Mouse (Mus musculus) thymus, postnatal 10 days (tissue): ENCODE measurements around the gene Sox5.

Experiments
- DNase-seq, 2 experiments: peaks; one replicate each; pipeline ENCODE4 v3.0.0; 2021; ENCODE audit warnings: low spot score in 2 of 2

The Sox5 gene

DNA sequence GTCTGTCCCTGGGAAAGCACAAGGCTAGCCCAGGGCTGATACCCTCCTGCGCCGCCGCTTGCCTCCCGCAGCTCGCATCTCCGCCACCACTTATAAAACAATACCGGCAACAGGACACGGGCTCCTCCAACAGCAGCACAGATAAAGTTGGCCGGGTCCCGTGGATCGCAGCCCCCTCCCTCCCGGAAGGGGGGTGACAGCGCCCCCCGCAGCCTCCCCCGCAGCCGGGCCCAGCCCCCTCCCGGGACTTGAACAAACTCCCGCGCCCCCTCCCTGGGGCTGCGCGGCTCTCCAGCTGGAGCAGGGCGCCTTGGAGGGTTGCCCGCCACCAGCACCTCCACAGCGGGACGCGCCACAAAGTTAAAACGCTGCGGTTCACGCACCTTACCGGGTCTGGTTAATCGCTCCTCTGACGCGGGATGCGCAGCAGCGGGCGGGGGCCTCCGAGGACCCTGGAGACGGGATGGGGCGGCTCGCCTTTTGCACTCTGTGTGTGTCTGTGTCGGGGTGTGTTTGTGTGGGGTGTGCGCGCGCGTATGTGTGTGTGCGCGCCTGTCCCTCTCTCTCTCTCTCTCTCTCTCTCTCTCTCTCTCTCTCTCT is at the start of gene Sox5:
Gene Sox5, minus strand, starts transcription at position 547 of the 600 bp plus-strand sequence.
- DNase-seq, result peak; percentile 7 to 32

DNA sequence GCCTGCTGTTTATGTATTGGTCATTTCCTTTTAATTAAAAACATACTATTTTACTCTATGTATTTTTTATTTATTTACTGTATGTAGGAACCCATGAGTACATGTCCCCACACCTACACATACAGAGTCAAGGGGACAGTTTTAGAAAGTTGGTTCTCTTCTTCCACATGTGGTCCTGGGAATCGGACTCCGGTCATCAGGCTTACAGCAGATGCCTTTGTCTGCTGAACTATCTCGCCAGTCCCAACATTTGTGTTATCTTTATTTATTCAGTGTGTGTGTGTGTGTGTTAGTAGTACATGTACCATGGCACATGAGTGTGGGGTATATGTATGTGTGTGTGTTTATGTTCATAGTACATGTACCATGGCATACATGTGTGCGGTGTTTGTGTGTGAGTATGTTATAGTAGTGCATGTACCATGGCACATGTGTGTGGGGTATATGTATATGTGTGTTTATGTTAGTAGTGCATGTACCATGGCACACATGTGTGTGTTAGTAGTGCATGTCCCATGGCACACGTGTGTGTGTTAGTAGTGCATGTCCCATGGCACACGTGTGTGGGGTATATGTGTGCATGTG is 43.3 kb upstream of the Sox5 start:
- no peak for DNase-seq

DNA sequence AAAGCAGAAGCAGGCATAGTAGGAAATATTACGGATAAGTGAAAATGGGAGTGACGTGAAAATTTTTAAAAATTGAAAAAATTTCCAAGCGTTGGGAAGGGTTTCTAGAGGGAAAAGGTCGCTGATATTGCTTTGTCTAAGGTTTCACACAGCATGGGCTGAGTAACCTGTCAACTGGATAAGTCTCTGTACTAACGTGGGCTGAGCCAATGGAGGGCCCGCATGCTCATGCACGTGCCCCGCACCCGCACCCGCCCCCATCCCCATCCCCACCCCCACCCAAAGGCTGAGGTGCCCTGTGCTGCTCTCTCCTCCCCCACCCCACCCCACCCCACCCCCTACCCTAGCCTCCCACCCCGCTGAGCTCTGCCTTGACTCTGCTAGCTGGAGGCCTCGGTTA is 42.4 kb upstream of the Sox5 start:
- no peak for DNase-seq

DNA sequence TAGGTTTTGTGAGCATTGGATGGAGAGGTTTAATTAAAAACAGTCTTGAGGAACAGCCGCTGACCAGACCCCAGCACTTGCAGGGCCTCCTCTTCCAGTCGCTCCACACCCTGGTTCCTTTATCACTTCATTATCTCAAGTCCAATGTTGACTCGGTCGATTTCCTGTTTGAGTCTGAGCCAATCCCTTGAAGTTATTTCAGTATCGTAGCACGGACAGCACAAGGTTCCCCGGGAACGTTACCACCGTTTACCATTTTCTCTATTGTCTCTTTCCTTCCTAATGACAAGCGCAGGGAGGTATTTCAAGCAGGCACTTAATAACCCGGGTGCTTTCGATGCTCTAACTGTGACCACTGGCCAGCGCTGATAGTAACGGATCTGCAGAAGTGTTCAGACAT is 40.8 kb upstream of the Sox5 start:
- DNase-seq, result no peak

DNA sequence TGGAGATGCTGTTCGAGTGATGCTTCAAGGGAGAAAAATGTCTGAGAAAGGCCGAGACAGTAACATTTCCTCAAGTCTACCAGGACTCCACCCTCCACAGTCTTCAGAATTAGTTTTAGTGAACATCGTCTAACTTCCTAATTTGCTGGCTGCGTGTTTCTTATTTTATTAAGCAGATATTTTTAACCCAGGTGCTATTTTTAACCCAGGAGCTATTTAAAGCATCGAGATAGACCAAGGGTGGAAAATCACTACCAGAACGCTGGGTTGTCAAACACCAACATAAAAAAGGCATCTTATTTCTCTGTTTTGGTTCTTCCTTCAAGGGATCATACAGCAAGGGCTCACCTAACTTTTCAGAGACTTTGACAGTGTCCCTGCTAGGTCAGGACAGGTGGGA is 39.2 kb upstream of the Sox5 start:
- no peak for DNase-seq

DNA sequence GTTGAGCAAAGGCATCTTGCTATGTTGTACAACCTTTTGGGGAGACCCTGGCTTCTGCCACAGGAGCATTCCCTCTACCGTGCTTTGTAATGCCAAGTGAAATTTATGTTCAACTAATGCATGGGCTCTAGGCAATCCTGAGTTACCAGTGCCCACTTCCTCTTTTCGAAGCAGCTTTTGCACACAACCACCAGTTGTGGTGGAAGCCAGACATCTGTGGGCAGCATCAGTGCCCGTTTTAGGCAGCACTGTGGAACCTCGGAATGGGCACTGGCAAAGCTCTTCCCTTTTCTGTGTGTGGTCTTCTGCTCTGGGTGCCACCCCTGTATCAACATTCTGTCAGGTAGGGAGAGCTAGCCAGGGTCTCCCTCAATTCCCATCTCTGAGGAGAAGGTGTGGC is 36.2 kb upstream of the Sox5 start:
- no peak for DNase-seq

DNA sequence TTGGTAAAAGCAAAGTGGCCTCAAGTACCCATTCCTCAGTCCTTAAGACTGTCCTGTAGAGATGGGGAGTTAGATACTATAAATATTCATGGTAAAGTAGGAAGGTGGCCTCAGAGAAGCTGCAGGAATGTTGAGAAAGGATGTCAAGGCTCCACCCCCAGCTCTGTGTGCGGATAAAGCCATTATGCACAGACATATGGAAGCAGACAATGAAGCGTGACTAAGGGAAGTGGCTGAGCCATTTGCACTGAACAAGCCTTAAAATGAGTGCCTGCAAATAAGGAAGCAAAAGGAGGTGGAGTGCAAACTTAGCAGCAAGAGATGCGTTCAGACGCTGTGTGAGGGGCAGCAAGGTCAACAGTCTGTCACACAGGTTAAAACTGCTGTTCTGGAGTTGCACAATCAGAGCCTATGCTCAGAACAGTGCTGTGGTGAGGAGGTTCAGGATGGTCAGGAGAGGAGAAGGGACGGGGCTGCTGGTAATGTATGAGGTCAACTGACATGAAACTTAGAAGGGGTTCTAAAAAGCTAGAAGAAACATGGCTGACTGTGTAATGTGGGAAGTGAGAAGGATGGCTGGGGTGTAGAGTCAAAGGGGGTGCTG is 35.7 kb upstream of the Sox5 start:
- no peak for DNase-seq

DNA sequence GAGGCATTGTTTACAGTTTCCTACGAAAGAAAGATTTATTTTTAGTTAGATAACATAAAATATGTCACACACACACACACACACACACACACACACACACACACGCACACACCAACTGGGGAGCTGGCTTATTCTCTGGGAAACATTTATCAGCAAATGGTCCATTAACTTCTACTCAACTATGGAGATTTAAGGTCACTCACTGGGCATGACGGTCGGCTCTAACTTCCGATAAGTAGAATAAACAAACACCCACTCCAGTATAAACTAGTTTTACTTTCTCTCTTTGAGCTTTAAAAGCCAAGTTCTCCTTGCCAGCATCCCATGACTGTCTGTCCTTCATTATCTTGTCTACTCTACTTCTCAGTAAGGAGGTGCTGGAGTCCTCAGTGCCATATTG is 33.8 kb upstream of the Sox5 start:
- DNase-seq, result no peak

DNA sequence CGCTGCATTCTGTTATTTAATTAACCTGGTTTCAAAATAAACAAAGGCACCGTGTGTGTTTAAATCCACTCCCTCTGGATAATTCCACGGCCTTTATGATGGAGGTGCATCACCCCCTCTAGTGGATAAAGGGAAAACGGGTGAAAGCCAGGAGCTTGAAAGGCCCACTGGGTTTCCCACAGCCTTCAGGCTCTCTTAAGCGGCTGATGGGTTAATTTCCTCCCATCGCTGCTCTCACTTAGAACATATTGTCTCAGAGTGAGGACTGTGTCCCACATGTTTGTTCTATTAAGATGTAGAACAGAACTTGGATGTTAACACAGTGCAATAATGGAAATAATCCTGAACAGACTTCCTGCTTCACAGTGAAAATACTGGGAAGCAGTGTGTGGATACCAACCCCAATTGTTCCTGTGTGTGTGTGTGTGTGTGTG is 33.2 kb upstream of the Sox5 start:
- DNase-seq, result no peak

DNA sequence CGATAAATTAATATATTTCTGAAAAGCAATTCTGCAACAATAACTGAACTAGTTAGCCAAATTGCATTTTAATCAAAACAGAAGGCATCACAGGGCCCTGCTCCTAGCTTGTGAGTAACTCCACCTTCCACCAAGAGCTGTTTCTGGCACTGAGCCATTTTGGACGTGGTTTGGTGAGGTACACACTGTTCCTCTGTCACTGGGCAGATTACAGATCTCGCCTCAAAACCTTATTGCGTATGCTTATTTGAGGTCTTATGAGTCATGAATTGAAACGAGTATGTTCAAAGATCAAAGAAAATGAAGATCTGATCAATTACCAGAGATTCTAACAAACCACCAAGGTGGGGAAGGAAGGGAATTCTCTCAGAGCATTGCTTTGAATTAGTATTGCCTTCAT is 22.5 kb upstream of the Sox5 start:
- DNase-seq, result no peak

DNA sequence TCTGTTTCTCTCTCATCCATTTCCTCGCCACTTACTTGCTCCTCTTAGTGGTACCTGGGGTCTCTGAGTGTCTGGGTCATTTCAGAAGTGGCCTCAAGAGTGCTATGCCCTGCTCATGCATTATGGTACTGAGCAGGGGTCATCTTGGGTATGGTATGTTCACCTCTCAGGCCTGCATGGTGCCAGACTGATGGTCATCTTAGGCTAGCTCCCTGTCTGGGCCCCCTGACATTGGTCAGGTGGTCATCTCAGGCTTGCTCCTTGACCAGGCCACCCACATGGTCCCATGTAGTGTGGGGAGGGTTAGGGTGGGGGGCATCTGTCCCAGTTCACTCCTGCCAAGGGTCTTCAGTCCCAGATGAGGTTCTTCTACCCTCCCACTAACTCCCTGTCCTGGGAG is 21.3 kb upstream of the Sox5 start:
- DNase-seq, result no peak

DNA sequence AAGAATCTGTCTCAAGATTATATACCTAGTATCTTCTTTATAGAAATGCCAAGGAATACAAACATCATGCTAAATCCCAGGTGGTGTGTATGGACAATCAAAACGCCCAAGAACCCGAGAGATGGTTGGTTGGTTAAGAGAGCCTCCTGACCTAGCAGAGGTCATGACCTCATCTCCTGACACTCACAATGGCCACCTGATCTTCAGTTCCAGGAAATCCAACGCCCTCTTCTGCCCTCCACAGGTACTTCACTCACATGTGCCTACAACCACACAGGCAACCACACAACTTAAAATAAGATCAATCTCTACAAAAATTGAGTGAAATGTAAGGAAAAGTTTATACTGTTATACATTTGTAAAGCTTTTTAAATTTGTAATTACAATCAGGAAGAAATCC is 12.6 kb upstream of the Sox5 start:
- no peak for DNase-seq

DNA sequence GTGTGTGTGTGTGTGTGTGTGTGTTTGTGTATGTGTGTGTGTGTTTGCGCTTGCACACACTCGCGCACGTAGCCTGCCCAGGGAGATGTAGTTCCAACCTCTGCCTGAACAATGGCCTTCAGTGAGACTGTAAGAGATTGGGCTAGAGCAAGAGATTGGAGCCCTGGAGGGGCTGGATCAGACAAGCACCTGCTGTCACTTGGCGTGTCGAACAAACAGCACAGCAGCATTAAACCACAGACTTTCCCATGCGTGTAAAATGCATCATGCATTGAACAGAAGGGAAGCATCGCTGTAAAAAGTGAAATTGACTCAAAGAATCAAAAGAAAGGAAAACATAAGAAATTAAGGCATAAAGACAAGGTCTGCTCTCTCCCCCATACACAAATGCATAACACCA is 11.1 kb upstream of the Sox5 start:
- DNase-seq, result no peak

DNA sequence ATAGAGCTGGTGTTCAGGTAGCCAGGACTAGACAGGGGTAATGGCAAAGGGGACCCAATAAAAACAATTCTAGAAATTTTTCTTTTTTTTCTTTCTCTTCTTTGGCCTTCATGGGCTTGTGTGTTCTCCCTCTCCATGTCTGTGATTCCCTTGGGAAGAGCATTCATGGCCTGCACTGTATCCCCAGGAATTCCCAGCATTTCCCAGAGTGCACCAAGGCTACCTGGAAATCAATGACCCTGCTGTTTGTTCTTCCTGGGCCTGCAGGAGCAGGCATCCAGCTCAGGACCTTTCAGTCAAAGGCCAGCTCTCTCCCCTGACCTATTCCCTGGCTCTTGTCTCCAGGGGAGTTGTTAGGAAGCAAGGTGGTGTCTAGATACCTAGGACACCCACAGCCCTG is 1.5 kb upstream of the Sox5 start:
- DNase-seq, result no peak

DNA sequence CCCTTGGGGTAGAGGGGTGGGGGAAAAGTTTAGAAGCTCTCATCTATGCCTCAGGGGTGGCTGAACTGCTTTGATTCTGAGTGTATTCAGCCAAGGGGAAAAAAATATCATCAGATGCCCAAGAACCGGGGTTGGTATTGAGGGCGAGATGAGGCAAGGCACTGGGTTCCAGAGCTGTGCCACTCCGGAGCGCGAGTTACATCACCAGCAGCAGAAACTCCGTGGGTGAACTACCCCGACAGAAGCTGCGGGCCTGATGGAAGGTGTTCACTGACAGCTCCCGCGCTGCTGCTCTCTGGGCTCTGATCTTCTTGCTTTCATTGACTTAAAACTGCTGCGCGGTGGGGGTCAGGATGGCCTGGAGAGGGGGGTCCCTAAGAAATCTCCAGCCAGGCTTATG is 1.1 kb upstream of the Sox5 start:
- DNase-seq, result no peak

DNA sequence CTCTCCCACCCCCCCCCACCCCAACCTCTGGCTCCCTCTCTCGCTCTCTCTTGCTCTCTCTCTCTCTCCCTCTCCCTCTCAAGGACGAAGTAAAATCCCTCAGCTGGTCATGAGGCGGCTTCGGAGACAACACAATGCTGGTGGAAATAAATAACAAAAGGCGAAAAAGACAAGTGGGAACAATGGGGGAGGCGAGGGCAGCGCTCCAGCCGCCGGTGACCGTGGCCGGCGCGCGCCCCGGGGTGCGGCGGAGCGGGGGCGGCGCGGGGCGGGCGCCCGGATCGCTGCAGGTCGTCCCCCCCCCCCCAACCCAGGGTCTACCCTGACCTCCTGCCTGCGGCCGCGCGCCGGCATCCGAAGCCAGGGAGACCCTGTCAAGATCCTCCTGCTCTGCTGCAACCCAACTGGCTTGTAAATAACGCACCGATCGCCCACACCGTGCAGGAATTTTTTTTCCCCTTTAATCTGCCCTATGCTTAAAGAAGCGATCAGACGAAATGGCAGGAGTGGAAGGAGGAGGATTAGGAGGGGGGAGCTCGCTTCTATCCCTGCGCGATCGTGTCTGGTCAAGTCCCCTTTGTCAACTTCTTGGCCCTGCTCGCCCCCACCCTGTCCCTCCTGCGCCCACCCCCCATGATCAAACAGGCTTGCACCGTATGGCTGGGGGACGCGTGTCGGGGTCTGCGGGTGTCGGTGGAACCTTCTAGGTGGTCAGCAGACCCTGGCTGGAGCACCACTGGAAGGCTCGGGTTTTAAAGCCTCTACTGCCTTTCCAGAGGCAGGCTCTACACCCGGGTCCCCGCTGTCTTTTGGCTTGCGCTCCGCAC is 467 bp upstream of the Sox5 start:
- no peak for DNase-seq

DNA sequence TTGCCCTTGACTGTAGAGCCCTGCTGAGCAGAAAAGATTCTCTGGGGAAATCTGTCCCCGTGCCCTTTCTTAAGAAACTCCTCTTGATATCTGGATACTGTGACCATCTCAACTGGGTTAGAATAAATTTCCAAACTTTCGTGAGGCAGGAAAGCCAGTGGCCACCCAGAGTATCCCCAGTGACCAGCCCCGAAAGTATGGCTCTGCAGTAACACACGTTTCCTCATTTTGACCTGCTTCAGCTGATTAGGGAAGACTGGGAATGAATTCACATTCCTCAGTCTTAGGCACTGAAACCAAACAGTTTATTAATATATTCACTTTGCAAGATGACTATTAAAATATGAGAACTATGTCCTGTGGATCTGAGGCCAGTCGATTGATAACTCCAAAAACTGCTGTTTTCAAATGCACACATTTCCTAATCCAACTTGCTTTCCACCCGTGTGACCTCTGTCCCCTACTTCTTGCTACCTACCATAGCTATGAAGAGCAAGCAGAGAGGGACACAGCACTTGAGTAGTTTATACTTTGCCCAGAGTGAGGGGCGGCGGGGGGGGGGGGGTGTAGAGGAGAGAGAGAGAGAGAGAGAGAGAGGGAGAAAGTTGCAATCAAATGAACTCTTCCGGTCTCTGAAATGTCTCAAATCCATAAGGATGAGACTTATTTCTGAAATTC is 1.0 kb downstream of the Sox5 start:
- no peak for DNase-seq

DNA sequence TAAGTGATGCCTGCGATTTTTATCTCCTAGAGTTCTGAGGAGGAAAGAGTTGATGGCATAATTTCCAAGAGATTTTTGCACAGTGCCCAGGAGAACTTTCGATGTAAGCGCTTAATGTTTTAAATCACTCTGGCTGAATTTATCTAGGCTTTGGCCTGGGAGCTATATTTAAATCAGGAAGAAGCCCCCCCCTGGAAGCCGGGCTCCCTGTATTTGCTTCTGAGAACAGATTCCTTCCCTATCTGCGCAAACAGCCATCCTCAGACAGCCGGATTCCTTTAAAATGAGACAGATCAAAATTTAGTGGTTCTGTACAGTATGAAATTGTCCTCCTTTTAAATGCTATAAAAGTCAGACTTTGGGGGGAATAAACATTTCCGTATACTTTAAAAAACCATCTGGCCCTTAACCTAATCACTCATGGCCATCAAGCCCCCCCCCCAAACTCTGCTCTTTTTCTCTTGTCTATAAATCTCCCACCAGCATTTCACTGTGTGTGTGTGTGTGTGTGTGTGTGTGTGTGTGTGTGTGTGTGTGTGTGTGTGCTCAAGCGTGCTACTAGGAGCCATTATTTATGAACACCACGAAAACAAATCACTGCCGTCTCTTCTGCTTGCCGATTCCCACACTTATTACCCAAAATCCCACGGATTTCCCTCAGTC is 1.7 kb downstream of the Sox5 start:
- DNase-seq, result no peak

DNA sequence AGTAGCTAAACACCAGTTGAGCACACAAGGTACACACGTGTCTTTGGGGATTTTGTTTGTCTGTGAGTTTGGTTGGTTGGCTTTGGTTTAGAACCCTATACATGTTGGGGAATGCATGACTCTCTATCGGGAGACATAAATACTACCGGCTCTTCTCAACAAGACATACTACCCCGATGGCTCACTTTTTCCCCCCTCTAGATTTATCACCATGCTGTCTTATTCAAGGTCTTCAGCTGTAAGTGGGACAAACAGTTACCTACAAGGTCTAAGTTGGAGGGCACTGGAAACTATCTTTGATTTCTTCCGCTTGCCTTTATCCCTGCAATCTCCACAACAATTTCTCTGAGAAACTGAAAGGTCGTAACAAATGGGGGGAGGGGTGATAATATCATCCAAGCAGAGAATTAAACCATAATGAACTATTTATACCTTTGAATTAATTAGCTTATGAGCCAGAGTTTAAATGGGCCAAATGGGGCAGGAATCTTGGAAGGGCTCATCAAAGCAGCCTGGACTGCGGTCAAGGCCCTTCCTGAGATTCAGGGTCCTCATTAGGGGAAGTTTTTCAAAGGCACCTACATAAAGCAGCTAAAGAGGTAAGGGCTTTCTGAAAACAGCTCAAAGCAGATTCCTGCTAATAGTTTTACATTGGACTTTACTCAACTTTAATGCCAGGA is 4.3 kb downstream of the Sox5 start:
- no peak for DNase-seq

DNA sequence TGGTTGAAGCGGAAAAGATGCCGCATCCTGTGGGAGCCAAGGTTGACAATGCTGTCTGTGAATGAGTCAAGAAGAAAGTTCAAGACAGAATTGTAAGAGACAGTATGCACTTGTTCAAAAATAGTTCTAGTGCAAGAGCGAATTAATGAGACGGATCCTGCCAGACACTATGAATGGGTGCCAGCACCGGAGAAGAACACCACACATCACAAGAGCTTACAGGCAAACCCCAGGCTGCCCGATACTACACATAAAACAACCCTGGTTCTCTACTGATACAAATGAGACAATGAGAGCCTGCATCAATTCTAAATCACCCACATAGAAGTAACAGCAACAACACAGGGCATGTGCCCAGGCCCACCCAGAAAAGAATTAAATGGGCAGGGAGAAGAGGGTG is 8.0 kb downstream of the Sox5 start:
- DNase-seq, result no peak

DNA sequence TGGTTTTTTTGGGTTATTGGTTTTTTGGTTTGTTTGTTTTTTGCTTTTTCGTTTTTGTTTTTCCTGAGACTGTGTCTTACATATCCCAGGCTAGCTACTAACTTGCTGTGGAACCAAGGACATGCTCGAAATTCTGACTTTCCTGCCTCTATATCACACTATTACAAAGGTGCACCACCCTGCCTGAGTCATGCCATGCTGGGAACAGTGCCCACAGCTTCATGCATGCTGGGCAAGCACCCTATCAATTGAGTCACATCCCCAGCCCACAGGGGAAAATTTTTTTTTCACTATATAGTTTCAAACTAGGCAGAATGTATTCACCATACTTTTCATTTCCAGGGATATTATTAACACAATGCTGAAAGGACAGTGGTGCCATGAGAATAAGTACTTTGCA is 8.8 kb downstream of the Sox5 start:
- no peak for DNase-seq
